Mouse (Mus musculus) heart, postnatal 10 days (tissue): Measurements from ENCODE around the gene Armc2. TPM values are rescaled to one million over a fixed set of nuclear protein-coding genes. Genes with fewer than 3 reads are reported as not detected.
A peak's percentile ranks its signal among the peaks of the same experiment; 100 is the strongest.

Experiments
- DNase-seq, 2 experiments: peaks; one replicate each; pipeline ENCODE4 v3.0.0; 2021
- intact Hi-C: fragments of 180-260 bp; cut with DNase I; formaldehyde crosslinking; loops from one replicate; pipeline ENCODE4 v1.15.1; 2025
- total RNA-seq, 2 experiments: library from RNA; stranded (reverse); gene quantifications; 2 replicates each; pipeline ENCODE4 v1.2.3; 2021

The Armc2 gene
- total RNA-seq, 2 experiments from 2014 or later = 2.6 to 2.7 TPM

- no peak for DNase-seq
- intact Hi-C loops = no loop called here
Observed at GRCm38 (mm10) chr10:41880777-41881176, 137.5 kb downstream of the Armc2 start.

GRCm38 (mm10) chr10:41880206-41880605 is 138.0 kb downstream of the Armc2 start:
- intact Hi-C loops = no loop called here
- DNase-seq = no peak

- DNase-seq = no peak
- intact Hi-C loops = no loop called here
Observed at GRCm38 (mm10) chr10:41879675-41880074, 138.6 kb downstream of the Armc2 start.

- intact Hi-C loops = no loop called here
- DNase-seq = no peak
Observed at GRCm38 (mm10) chr10:41878344-41878743, 139.9 kb downstream of the Armc2 start.

- DNase-seq = no peak
- intact Hi-C loops = no loop called here
Observed at GRCm38 (mm10) chr10:41875624-41876023, 142.6 kb downstream of the Armc2 start.

GRCm38 (mm10) chr10:41871564-41871963 is 146.7 kb downstream of the Armc2 start:
- intact Hi-C loops = no loop called here
- DNase-seq = no peak

- no peak for DNase-seq
- intact Hi-C loops = no loop called here
Observed at GRCm38 (mm10) chr10:41870101-41870500, 148.1 kb downstream of the Armc2 start.

GRCm38 (mm10) chr10:41867956-41868355 is 150.3 kb downstream of the Armc2 start:
- DNase-seq = no peak
- intact Hi-C loops = no loop called here

- intact Hi-C loops = no loop called here
- DNase-seq = no peak
Observed at GRCm38 (mm10) chr10:41866838-41867154, 151.4 kb downstream of the Armc2 start.

GRCm38 (mm10) chr10:41866069-41866837 is 152.0 kb downstream of the Armc2 start:
- intact Hi-C loops = no loop called here
- peak; percentile 62 to 67 for DNase-seq

Other genes with a start within 250 kb of the Armc2 start
- gene Cep57l1, start 208.6 kb downstream of the Armc2 start, total RNA-seq = 1 to 10 TPM; 4.4 to 6.2 TPM
- 100 to 1,000 TPM in 1 of 2 experiments, 10 to 100 TPM in 1; 52.8 to 110 TPM for gene Sesn1, start 208.5 kb downstream of the Armc2 start, total RNA-seq